Mouse (Mus musculus): ENCODE measurements at regions not wholly inside any gene's neighbourhood (a gene's known extent, or its start where the extent isn't known, plus 50 kb on each side); places are given as distances from the start of the nearest gene placed in this dataset.

GRCm38 (mm10) chr1:19336062-19336461 is 127.3 kb downstream of the Tfap2b start:
- TF ChIP-seq CTCF (IDR thresholded peaks at IDR 0.05; ENCODE audit: low read depth, low read length) (no peak), POLR2A (IDR thresholded peaks at IDR 0.05; ENCODE audit: extremely low read depth, insufficient read depth, low read length) (no peak)

All from liver, adult 2 months (tissue).